ENCODE assay signal across 18 mouse cellular contexts in the genomic region with DNA sequence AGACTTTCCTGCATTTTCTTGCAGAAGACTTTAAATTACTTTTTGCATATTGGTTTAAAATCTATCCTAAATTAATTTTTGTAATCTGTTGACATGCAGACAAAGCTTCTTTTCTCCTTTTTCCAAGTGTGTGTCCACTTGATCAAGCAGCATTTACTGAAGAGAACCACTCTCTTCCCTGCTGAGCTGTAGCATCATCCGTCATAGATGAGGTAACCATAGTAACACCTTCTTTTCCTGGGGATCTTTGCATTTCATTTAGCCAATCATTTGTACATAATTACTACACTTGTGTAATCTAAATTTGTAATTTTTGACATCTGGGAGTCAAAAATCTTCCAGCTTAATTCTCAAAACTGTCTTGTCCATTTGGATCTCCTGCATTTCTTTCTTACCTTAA.
"Had no signal": no experiment of that assay in that cellular context is flagged by ENCODE, and none has a peak within 500 bp of the region (broad histone marks: within the 10 kb centered on the region; RNA-seq: fewer than 3 reads in every experiment).

No protein-coding gene starts in this region.

- ATAC-seq: liver, postnatal 0 days had no signal

- H3K4me2 ChIP-seq: limb, embryonic 12.5 days; liver, embryonic 13.5 days; lung, embryonic 15.5 days; neural tube, embryonic 15.5 days had no signal

- H3K36me3 ChIP-seq: limb, embryonic 12.5 days; liver, embryonic 13.5 days; lung, embryonic 15.5 days; neural tube, embryonic 15.5 days had no signal

- H3K9me3 ChIP-seq: limb, embryonic 12.5 days; liver, embryonic 13.5 days; lung, embryonic 15.5 days; megakaryocyte, embryonic 14.5 days; neural tube, embryonic 15.5 days had no signal

- H3K4me1 ChIP-seq: limb, embryonic 12.5 days; liver, embryonic 13.5 days; lung, embryonic 15.5 days; megakaryocyte, embryonic 14.5 days; neural tube, embryonic 15.5 days had no signal

- H3K9ac ChIP-seq: limb, embryonic 12.5 days; liver, embryonic 13.5 days; liver, postnatal 0 days; lung, embryonic 15.5 days; neural tube, embryonic 15.5 days had no signal

- H3K4me3 ChIP-seq: layer of hippocampus, adult 2 months; limb, embryonic 12.5 days; liver, embryonic 13.5 days; lung, embryonic 15.5 days; megakaryocyte, embryonic 14.5 days; myocyte; neural tube, embryonic 15.5 days had no signal

- H3K27ac ChIP-seq: layer of hippocampus, adult 2 months; limb, embryonic 12.5 days; liver, embryonic 13.5 days; lung, embryonic 15.5 days; macrophage; neural tube, embryonic 15.5 days; stomach, postnatal 0 days had no signal

- H3K27me3 ChIP-seq: limb, embryonic 12.5 days; liver, embryonic 13.5 days; lung, embryonic 15.5 days; megakaryocyte, embryonic 14.5 days; neural tube, embryonic 15.5 days had no signal

- DNase-seq: kidney, adult 11 months; kidney, adult 9 months; kidney, postnatal 10 days; kidney, postnatal 4 days; liver; liver, embryonic 13.5 days; liver, postnatal 0 days; lung, postnatal 14 days; thymus, adult 18-20 months; thymus, postnatal 14 days had no signal
